Mouse (Mus musculus) liver, adult 2 months (tissue): ENCODE measurements around the gene Ppm1l. TPM values are rescaled to one million over a fixed set of nuclear protein-coding genes. Genes with fewer than 3 reads are reported as not detected.

Experiments used
- DNase-seq: peaks from one replicate; pipeline ENCODE4 v3.0.0-alpha.2; 2011; ENCODE audit warnings: low read depth, low spot score; ENCODE audit errors: extremely low read depth
- H3K27ac ChIP-seq: fragments of 200-500 bp; replicated peaks from 2 replicates; pipeline ENCODE4 v1.5.1; 2012; ENCODE audit warnings: low read depth, mild to moderate bottlenecking, control low read depth, inconsistent platforms, low read length; ENCODE audit not compliant: insufficient read depth
- H3K27me3 ChIP-seq: fragments of 200-500 bp; 2 replicates; pipeline ENCODE4 v1.6.1; 2012; ENCODE audit warnings: mild to moderate bottlenecking, moderate library complexity, low read length, inconsistent platforms; ENCODE audit not compliant: control insufficient read depth, insufficient read depth
- H3K36me3 ChIP-seq: fragments of 200-500 bp; 2 replicates; pipeline ENCODE4 v1.6.1; 2012; ENCODE audit warnings: low read length, inconsistent platforms; ENCODE audit not compliant: control insufficient read depth, insufficient read depth
- H3K4me1 ChIP-seq: fragments of 200-500 bp; 2 replicates; pipeline ENCODE4 v1.6.1; 2011; ENCODE audit warnings: low read length; ENCODE audit not compliant: control insufficient read depth, insufficient read depth
- H3K4me3 ChIP-seq: fragments of 200-500 bp; 2 replicates; pipeline ENCODE4 v1.5.1; 2011; ENCODE audit warnings: low read depth, mild to moderate bottlenecking, control low read depth, low read length, moderate library complexity; ENCODE audit not compliant: insufficient read depth
- H3K79me2 ChIP-seq: fragments of 200-500 bp; 2 replicates; pipeline ENCODE4 v1.6.1; 2012; ENCODE audit warnings: inconsistent platforms, mild to moderate bottlenecking, low read length, moderate library complexity; ENCODE audit not compliant: control insufficient read depth, insufficient read depth
- H3K9ac ChIP-seq: fragments of 200-500 bp; 2 replicates; pipeline ENCODE4 v1.6.1; 2012; ENCODE audit warnings: low read depth, mild to moderate bottlenecking, control low read depth, inconsistent platforms, low read length
- CTCF ChIP-seq: fragments of 200-500 bp; IDR thresholded peaks from 2 replicates; pipeline ENCODE4 v1.5.1; 2011; ENCODE audit warnings: low read depth, low read length, control low read depth
- POLR2A ChIP-seq: fragments of 200-500 bp; IDR thresholded peaks from 2 replicates; pipeline ENCODE4 v1.6.1; 2011; ENCODE audit warnings: low read length, control low read depth; ENCODE audit not compliant: insufficient read depth; ENCODE audit errors: extremely low read depth
- WGBS: fragments of 180-500 bp; shearing (Covaris S2); methylation state at CpG from one replicate; pipeline ENCODE4 v1.1.7; 2018; 5-methylcytosine and 5-hydroxymethylcytosine counted together
- polyA plus RNA-seq: library from polyadenylated mRNA; depleted of rRNA; stranded (reverse); fragments of >200 nt; gene quantifications from 2 replicates; pipeline ENCODE4 v1.2.3, GENCODE M21; 2012
- total RNA-seq: library from RNA; depleted of rRNA; stranded (reverse); fragments of >200 nt; gene quantifications from 2 replicates; pipeline ENCODE4 v1.2.3, GENCODE M21; 2014

The Ppm1l gene
- total and polyA plus RNA-seq, 2 experiments: 1.9 to 3.3 TPM

GRCm38 (mm10) chr3:69511881-69512280, 195.2 kb downstream of the Ppm1l start:
- Histone ChIP-seq H3K4me3 (no peak overlapping the region), H3K9ac (no peak overlapping the region), H3K4me1 (no peaks in the 10 kb centered on the region), H3K27ac (no peak overlapping the region), H3K27me3 (no peaks in the 10 kb centered on the region), H3K36me3 (no peaks in the 10 kb centered on the region), H3K79me2 (no peaks in the 10 kb centered on the region)
- DNase-seq: no peak
- WGBS: 68% methylated on average over 7 of the region's 7 CpGs
- TF ChIP-seq CTCF (no peak), POLR2A (no peak)

- H3K4me1 ChIP-seq: no peaks in the 10 kb centered on the region
- WGBS: 63% methylated on average over 7 of the region's 7 CpGs
These were observed 195.7 kb downstream of the Ppm1l start for GRCm38 (mm10) chr3:69512402-69512801.

GRCm38 (mm10) chr3:69515730-69516350, 199.2 kb downstream of the Ppm1l start:
- no peaks in the 10 kb centered on the region for H3K79me2 ChIP-seq
- DNase-seq: no peak
- no peak overlapping the region for H3K4me3 ChIP-seq
- 93% methylated on average over 13 of the region's 13 CpGs for WGBS
- H3K27me3 ChIP-seq: no peaks in the 10 kb centered on the region
- H3K9ac ChIP-seq: no peak overlapping the region
- no peaks in the 10 kb centered on the region for H3K4me1 ChIP-seq
- no peaks in the 10 kb centered on the region for H3K36me3 ChIP-seq
- TF ChIP-seq CTCF: no peak
- TF ChIP-seq POLR2A: no peak
- no peak overlapping the region for H3K27ac ChIP-seq

More at GRCm38 (mm10) chr3:69512402-69512801, 195.7 kb downstream of the Ppm1l start:
- H3K27me3 ChIP-seq: no peaks in the 10 kb centered on the region
- H3K27ac ChIP-seq: no peak overlapping the region
- DNase-seq: no peak
- H3K4me3 ChIP-seq: no peak overlapping the region
- no peaks in the 10 kb centered on the region for H3K79me2 ChIP-seq
- H3K9ac ChIP-seq: no peak overlapping the region
- TF ChIP-seq POLR2A (no peak), CTCF (no peak)
- no peaks in the 10 kb centered on the region for H3K36me3 ChIP-seq

- WGBS: 83% methylated on average over 9 of the region's 9 CpGs
- Histone ChIP-seq H3K36me3 (no peaks in the 10 kb centered on the region), H3K79me2 (no peaks in the 10 kb centered on the region), H3K4me1 (peaks cover 1% of the 10 kb centered on the region; the same call in 1 of the 2 replicates), H3K4me3 (no peak overlapping the region), H3K27ac (no peak overlapping the region), H3K9ac (no peak overlapping the region), H3K27me3 (no peaks in the 10 kb centered on the region)
- no peak for DNase-seq
- no peak for TF ChIP-seq CTCF
- no peak for TF ChIP-seq POLR2A
These were observed 202.5 kb downstream of the Ppm1l start for GRCm38 (mm10) chr3:69519188-69519587.

- peaks cover 5% of the 10 kb centered on the region; the same call in 1 of the 2 replicates for H3K4me1 ChIP-seq
- H3K79me2 ChIP-seq: no peaks in the 10 kb centered on the region
- no peaks in the 10 kb centered on the region for H3K27me3 ChIP-seq
- H3K27ac ChIP-seq: no peak overlapping the region
- DNase-seq: no peak
- 94% methylated on average over 21 of the region's 21 CpGs for WGBS
- no peaks in the 10 kb centered on the region for H3K36me3 ChIP-seq
- H3K4me3 ChIP-seq: no peak overlapping the region
- TF ChIP-seq CTCF (no peak), POLR2A (no peak)
- H3K9ac ChIP-seq: no peak overlapping the region
These were observed 203.3 kb downstream of the Ppm1l start for GRCm38 (mm10) chr3:69519789-69520558.

- over 99% methylated on average over 3 of the region's 3 CpGs for WGBS
- DNase-seq: no peak
- H3K27me3 ChIP-seq: no peaks in the 10 kb centered on the region
- H3K4me1 ChIP-seq: peaks cover 5% of the 10 kb centered on the region; the same call in 1 of the 2 replicates
- H3K4me3 ChIP-seq: no peak overlapping the region
- H3K9ac ChIP-seq: no peak overlapping the region
- no peak overlapping the region for H3K27ac ChIP-seq
- TF ChIP-seq CTCF (no peak), POLR2A (no peak)
- H3K79me2 ChIP-seq: no peaks in the 10 kb centered on the region
- no peaks in the 10 kb centered on the region for H3K36me3 ChIP-seq
These were observed 205.6 kb downstream of the Ppm1l start for GRCm38 (mm10) chr3:69522270-69522669.
